Mouse (Mus musculus): ENCODE measurements around the gene Tnpo3.
"Not testable (repeated sequence)": the region's sequence is repeated elsewhere in the genome, so short reads cannot be mapped to it uniquely, and the experiment has no call there.

The Tnpo3 gene

DNA sequence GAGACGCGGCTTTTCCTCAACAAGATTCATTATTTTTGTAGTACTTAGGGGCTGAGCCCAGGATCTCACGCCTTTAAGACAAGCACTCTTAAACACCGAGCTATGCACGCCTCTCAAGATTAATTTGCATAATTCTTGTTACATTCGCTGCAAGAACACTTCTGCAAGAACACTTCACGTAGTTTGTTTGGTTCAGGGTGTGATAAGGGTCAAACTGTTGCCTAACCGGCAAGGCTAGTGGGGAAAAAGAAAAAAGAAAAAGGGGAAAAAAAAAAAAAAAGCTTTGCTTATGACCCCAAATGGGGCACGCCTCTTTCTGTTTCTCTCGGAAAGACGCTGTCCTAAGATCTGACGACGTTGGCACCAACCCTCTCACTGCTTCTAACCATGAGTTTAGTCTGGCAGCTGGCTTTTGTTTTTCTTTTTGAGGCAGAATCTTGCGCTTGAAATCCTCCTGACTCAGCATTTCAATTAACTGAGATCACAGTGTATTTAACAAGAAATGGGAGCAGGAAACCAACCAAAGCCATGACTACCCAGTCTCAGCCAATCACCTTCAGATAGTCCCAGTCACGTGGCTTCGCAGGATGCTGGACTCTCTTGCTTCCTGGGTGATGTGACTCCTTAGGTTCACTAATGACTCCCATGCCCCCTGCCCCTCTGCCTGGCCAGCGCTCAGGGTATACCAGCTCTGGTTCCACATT lies 11.3 kb upstream of the Tnpo3 start:
- DNase-seq (ENCODE audit: low spot score in 2 of 2): no peak

DNA sequence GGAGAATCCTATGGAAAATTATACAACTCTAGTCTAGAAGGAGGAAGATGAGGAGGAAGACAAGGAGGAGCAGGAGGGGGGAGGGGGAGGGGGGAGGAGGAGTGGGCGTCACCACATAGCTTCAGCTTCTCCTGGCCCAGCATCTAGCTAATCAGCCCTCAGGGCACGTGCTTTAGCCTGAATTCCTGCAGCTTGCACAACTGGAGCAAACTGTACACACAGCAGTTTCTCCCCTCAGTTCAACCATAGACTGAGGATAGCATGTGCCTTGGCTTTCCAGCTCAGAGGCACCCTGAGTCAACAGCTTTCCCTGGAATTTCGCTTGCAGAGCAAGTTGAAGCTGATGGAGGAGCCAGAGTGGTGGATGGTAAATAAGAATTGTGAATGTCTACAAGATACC lies 10.5 kb upstream of the Tnpo3 start:
- no peak for DNase-seq (ENCODE audit: low spot score in 2 of 2)

DNA sequence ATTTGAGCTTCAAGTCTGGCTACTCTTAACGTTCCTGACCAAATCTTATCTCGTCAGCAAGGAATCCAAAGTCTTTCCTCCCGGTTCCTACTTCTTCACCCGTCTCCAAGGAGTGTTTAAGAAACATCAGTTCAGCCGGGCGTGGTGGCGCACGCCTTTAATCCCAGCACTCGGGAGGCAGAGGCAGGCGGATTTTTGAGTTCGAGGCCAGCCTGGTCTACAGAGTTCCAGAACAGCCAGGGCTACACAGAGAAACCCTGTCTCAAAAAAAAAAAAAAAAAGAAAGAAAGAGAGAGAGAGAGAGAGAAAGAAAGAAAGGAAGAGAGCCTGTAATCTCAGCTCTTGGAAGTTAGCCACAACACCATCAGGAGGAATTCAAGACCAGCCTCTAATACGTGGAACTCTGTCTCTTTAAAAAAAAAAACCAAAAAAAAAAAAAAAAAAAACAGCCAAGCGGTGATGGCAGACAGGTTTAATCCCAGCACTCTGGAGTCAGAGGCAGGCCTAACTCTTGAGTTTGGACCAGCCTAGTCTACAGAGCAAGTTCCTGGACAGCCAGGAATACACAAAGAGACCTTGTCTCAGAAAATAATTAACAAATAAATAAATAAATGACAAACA lies 443 bp upstream of the Tnpo3 start:
- DNase-seq (ENCODE audit: low spot score in 2 of 2): not testable (repeated sequence)

DNA sequence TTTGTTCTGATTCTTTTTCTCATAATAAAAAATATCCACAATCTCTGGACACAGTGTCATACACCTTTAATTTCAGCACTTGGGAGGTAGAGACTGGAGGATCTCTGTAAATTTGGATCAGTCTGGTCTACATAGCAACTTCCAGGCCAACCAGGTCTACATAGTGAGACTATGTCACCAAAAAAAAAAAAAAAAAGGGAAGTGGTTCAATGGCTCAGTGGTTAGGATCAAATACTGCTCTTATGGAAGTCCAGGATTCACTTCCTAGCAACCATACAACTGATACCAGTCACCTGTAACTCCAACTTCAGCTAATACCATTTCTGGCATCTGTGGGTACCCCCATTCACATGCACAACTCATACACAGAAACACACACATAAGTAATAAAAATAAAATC lies 9.5 kb downstream of the Tnpo3 start:
- DNase-seq (ENCODE audit: low spot score in 2 of 2): no peak

DNA sequence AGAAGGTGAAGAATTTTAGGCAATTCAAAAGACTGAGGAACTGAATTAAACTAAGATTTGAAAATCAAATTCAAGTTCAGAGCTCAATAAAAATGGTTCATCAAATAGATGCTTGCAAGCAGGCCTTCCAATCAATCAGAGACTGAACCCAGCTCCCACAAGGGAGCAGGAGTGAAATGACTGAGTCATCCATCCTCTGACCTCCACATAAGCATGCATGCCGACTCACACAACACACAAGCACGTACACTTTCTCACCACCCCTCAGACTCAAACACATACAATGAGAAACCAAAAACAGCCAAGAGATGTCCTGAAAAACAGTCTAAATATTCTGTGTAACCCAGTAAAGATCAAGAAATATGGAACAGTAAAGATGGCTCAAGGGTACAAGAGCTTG lies 14.0 kb downstream of the Tnpo3 start:
- DNase-seq (ENCODE audit: low spot score in 2 of 2): no peak

DNA sequence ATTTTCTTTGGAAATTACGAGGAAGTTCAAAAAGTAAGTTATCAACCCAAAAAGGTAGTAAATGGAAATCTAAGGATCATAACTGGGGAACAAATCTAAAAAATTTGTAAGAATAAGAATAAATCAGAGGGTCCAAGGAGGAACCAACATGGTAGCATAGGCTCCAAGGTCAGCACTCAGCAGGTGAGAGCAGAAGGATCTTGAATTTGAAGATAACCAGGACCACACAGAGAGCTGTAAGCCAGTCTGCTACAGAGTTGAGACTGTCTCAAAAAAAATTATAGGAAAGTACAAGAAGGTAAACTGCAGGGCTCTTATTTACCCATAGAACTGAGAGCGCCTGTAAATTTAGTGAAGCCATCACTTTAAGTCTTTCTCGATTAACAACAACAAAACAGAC lies 28.5 kb downstream of the Tnpo3 start:
- no peak for DNase-seq (ENCODE audit: low spot score in 2 of 2)

DNA sequence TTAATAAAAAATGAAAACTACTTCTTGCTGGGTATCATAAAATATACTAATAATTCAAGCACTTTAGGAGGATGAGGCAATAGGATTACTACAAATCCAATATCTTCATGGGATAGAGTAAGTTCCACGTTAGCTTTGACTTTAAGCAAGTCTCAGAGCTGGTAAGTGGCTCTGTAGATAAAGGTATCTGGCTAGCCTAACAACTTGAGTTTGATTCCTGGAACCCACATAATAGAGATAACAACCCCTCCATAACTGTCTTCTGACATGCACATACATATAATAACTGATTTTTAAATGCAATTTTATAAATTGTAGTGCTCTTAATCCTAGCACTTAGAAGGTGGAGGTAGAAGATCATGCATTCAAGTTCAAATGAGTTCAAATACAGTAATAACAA lies 28.9 kb downstream of the Tnpo3 start:
- no peak for DNase-seq (ENCODE audit: low spot score in 2 of 2)

DNA sequence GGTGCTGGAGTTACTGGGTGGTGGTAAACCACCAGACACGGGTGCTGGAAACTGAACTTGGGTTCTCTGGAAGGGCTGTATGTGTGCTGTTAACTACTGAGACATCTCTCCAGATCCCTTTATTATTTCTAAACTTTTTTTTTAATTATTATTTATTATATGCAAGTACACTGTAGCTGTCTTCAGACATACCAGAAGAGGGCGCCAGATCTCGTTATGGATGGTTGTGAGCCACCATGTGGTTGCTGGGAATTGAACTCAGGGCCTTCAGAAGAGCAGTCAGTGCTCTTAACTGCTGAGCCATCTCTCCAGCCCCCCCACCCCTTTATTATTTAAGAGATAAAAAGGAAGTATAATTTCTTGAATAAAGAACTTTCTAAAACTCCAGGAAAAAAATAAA lies 33.3 kb downstream of the Tnpo3 start:
- DNase-seq (ENCODE audit: low spot score in 2 of 2): not testable (repeated sequence)

DNA sequence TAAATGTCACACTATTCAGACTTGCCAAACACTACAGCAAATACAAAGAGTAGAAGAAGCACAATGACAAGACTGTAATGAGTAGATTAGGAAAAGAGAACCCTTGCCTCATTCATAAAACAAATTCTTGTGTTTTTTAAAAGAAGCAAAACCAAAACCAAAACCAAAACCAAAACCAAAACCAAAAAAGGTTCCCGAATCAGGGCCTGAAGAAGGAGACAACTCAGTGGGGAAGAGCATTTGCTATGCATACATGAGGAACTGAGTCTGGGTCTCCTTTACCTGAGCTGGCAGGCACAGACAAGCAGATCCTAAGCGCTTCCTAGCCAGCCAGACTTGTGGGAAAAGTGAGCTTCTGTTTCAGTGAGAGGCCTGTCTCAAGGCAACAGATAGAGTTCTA lies 52.6 kb downstream of the Tnpo3 start:
- no peak for DNase-seq (ENCODE audit: low spot score in 2 of 2)

DNA sequence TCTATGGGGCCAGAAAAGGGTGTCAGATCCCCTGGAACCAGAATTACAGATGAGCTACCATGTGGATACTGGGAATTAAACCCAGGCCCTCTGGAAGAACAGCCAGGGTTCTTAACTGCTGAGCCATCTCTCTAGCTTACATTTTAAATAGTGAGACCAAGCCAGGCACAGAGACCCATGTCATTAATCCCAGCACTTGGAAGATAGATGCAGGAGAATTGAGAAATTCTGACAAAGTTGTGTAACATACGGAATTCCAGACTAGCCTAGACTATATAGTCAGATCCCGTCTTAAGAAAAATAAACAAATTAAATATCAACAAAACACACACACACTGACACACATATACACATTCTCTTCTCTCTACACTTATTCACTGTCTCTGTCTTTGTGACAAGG lies 57.2 kb downstream of the Tnpo3 start:
- DNase-seq (ENCODE audit: low spot score in 2 of 2): no peak

DNA sequence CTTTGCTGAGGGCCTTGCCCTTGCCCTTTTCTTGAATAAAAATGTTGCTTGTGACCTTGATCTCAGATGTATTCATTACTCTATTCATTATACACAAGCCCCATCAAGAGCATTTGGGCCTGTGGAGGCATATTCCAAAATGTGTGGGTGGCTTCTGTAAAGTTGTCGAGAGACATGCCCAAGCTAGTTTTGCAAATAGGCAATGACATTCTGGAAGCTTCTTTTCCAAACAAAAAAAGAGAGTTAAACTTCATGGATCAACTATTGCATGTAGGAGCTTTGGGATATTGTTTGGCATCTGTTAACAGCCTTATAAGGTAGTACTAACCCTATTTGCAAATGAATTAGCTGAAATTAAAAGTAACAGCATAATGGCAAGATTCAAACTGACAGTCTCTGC lies 61.6 kb downstream of the Tnpo3 start:
- no peak for DNase-seq (ENCODE audit: low spot score in 2 of 2)

DNA sequence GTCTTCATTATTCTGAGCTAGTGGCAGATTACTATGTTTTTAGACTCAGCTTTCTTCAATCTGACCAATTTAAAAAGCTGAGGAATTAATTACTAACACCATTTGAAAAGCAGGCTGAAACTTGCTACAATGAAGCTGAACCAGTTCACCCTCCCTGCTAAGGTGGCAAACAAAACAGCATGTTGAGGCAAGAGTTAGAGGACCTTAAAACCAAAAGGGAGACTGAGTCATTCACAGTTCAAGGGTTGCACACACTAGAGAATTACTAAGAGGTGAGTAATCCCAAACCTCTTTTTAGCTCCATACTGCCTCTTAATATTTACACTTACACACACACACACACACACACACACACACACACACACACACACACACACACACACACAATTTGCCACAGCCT lies 62.1 kb downstream of the Tnpo3 start:
- DNase-seq (ENCODE audit: low spot score in 2 of 2): no peak

DNA sequence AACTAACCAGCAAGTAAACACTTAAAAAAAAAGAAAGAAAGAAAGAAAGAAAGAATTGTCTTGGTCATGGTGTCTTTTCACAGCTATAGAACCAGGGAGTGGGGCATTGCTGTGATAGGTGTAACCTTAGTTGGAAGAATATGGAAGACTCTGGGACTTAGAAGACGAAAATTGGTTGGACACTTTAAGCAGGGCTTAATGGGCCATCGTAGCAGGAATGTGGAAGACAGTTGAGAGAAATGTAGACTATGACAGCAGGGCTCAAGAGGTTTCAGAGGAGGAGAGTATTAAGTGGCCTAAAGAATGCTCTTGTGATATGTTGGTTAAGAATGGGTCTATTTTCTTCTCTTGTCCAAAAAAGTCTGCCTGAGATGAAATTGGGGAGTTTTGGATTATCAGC lies 64.1 kb downstream of the Tnpo3 start:
- DNase-seq (ENCODE audit: low spot score in 2 of 2): no peak

DNA sequence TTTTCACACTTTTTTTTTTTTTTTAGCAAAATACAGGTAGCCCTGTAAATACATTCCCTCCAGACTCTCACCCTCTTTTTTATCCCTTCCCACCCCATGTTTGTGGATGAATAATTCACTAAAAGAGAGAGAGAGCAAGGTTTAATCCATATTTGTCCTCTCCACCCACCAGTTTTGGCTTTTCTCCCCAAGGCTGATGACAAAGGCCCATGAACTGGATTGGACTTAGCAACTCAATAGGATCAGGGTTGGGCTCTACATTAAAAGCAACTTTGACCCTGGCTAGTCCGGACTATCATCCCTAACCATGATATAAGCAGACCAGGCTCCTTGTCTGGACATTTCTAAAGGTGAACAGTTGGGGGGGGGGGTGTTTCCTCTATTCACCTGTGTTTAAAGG lies 68.7 kb downstream of the Tnpo3 start:
- no peak for DNase-seq (ENCODE audit: low spot score in 2 of 2)

DNA sequence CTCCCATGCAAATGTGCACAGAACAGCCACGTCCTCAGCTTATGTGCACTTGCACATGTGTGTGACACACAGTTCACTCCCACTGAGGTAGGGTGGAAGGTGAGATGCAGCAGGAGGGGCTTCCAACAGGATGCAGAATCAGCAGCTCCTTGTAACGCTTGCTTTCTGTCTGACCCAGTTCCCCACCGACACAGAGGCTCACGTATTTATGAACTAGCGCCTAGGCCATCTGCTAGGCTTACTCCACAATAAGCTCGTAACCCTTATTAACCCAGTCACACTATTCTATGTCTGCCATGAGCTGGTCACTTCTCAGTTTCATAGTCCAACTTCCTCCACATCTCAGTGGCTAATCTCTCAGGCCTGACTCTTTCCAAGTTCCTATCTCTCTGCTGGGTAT lies 69.5 kb downstream of the Tnpo3 start:
- DNase-seq (ENCODE audit: low spot score in 2 of 2): no peak

DNA sequence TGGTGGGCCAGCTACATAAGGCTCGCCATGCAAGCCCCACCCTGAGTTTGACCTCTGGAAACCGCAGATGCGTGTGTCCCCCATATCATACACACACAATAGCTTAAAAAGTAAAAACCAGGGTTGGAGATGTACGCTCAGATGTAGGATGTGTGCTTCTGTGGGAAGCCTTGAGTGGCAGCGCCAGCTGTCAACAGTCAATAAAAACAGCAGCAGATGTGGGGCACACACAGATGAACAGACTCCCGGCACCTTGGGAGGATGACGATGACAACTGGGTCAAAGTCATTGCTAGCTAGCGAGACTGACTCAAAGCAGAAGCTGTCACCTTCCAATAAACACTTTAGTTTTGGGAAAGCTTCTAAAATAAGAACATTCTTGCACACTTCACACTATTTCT lies 70.2 kb downstream of the Tnpo3 start:
- DNase-seq (ENCODE audit: low spot score in 2 of 2): no peak

DNA sequence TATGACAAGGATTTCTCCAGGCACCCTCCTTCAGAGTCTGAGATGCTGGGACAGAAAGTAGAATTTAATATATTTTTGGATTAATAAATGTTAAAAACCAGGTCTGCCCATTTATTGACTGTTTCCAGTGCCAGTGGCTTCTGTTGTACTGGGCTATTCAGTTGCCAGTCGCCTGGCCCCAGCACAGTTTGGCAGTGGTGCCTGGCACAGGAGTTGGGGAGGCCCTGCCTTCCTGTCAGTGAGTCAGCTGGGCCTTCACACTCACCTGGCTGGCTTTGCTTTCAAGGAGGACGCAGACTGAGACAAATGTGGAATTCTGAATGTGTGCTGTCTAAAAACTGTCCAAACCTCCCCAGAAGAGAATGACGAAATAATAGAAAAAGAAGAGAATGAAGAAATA lies 72.5 kb downstream of the Tnpo3 start:
- no peak for DNase-seq (ENCODE audit: low spot score in 2 of 2)

DNA sequence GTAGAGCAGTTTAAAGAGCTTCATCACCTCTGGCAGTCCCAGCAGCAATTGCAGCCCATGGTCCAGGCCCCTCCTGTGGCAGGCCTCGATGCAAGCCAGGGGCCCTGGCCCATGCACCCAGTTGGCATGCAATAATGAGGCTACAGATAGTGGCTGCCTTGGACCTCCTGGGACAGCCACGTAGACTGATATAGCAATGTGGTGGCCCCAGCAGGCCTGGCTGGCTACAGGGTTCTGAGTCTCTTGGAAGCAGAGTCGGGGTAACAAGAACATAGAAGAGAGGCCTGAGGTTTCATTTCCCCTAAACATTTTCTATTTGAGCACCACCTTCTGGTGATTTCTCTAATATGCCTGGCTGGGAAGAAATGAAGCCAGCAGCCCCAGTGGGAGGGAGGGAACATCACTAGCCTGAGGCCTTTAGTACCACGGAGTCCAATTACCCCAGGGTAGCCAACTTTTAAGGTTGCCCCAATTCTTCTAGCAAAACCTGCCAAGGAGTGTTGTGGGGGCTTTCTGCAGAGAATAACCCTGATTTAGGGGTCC lies 73.0 kb downstream of the Tnpo3 start:
- DNase-seq (ENCODE audit: low spot score in 2 of 2): no peak

DNA sequence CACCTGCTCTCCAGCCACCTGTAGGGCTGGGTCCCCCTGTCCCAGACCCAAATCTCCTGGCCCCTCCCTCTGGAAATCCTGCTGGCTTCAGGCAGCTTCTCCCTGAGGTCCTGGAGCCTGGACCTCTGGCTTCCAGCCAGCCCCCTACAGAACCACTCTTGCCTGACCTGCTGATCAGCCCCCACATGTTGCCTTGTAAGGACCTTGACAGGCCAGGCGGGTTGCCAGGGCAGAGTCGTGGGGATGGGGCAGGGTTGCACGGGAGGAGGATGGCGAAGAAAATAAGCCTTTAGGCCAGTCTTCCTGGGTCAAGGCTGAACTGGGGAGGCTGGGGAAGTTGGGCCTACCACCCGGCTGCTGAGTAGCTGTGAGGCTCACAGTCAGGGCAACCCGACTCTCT lies 74.4 kb downstream of the Tnpo3 start:
- DNase-seq (ENCODE audit: low spot score in 2 of 2): no peak

DNA sequence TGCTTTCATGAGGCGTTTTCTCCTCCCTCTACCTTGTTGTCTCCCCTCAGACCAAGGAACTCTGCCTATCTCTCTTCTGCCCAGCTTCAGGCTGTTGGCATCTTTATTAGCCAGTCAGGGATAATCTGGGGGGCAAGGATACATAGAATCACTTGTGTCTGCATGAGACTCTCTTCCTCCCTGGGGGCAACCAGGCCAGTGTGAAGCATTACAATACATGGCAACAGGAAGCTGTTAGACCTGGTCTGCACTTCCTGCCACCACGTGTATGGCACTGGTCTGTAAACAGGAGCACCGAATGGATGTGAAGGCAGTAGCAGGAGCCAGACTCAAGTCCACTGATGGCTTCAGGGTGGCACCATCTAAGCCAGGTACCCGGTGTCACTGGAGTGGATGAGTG lies 79.6 kb downstream of the Tnpo3 start:
- no peak for DNase-seq (ENCODE audit: low spot score in 2 of 2)

DNA sequence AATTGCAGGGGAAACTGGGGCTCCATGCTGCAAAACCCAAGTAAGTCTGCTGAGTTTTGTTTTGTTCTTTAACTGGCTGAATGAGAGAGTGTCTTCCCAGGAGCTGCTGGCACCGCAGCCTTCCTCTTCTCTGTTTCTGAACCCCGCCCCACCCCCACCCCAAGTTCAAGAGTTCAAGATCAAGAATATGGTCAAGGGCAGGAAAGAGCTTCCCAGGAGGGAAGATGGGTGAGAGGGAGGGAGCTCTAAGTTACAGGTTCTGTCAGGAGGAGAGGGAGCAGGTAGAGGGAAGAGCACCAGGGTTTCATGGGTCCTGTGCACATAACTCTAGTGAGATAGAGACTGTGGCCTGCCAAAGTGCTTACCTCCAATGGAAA lies 80.3 kb downstream of the Tnpo3 start:
- no peak for DNase-seq (ENCODE audit: low spot score in 2 of 2)

DNA sequence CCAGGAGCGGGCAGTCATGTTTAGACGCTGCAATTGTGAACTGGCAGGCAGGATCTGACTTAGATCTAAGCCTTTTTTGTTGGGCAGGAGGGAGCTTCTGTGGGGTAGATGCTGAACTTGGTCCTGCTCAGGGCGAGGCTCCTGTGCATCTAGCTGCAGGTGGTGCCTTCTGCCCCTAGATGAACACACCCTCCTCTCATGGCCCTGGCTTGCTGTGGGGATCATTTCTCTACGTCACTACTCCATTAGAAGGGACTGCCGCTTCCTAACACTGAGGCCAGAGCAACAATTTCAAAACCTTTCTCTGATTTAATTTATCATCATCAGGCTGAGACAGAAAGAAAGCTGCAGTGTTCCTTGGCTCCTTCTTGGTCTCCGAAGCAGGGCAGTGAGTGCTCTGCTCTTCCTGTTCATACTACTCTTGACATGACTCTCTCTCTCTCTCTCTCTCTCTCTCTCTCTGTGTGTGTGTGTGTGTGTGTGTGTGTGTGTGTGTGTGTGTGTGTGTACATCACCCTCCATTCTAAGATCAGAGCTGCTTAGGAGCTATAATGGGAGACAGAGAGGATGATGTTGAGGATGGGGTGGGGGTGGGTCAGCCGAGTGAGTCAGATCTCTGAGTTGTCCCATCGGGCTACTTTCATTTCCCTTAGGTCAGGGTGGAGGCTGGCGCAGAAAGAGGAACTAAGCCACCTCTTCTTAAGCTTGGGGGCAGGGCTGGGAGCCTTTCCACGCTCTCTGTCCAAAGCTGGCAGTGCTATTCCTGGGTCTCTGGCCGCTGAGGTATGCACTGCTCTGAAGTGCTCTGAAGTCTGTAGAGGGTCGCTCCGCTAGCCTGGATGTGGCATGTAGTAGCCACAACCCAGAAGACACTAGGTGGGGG lies 80.9 kb downstream of the Tnpo3 start:
- DNase-seq (ENCODE audit: low spot score in 2 of 2): no peak

DNA sequence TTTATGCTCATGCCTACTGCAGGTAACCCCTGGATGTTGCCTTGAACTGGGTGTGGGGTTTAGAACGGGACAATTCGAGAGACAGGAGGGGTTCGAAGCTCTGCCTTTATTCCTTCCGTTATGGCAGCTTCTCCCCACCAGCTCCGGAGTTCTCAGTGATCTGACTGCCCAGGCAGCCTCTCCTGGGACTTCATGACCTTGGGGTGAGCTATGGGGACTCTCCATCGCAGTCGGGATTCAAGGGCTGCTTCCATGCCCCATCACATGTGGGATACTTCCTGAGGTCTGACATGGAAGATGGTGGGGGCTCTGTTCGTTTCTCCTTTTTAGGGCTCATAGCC lies 81.6 kb downstream of the Tnpo3 start:
- no peak for DNase-seq (ENCODE audit: low spot score in 2 of 2)
